Mouse (Mus musculus) liver, embryonic 14.5 days (tissue): ENCODE data around the gene Igf1.

Source experiments
- CTCF ChIP-seq: IDR thresholded peaks from 2 replicates; pipeline ENCODE4 v1.5.1; 2016; ENCODE audit warnings: antibody characterized with exemption, low read depth, control low read depth
- EP300 ChIP-seq: IDR thresholded peaks from 2 replicates; pipeline ENCODE4 v1.6.1; 2016; ENCODE audit warnings: antibody characterized with exemption, low read depth

DNA sequence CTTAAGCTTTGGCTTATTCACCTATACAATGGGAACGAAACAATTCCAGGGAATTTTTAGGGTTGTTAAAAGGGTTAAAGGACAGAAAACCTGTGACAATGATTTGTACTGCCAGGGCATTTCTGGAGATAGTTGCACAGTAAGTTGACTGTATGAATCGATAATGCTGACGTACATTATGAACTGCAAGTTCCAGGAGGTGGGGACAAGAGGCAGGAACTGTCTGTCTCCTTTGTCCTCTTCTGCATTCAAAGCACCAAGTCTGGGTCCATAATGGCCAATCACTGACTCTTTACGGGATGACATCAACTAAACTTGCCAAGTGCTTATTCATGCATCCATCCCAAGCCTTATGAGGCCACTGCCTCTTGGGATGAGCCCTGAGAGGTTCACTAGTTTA, 39.3 kb downstream of the Igf1 start:
- no peak for TF ChIP-seq CTCF
- TF ChIP-seq EP300 = no peak
